Mouse (Mus musculus): Measurements from ENCODE around the gene Katnal1. TPM values are rescaled to one million over a fixed set of nuclear protein-coding genes. Genes with fewer than 3 reads are reported as not detected.

Gene Katnal1
- polyA plus RNA-seq, 1 experiment from 2014 or later: 9.5 TPM

DNA sequence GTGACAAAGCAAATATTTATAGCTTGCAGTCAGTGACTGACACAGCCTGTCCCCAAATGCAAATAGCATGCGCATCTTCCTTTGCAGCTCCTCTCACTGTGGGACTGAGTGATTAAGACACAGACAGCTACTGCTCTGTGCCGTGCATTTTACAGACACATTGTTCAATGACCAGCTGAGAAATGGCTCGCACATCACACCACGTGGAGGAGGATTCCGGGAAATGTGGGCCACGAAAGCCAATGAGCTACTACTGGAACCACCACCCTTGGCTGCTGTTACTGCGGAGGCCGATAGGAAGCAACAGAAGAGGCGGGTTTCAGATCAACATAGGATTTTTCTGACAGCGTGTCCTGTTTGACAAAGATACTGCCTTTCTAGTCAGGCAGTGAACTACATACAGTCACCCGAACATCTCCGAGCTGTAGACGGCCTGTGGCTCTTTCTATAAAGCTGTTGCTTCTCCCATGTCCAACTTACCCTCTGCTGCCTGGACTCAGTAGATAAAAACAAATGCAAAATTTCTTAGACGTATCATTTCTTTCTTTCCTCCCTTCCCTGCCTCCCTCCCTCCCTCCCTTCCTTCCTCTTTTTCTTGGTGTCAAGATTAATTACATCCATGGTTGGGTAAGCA lies 31.9 kb downstream of the Katnal1 start:
- H3K4me1 ChIP-seq (replicated peaks): 0 out of 2 replicates have a peak, but pooled peaks cover 4% of the 10 kb centered on the region
- no peak overlapping the region for H3K4me3 ChIP-seq (replicated peaks)
- ATAC-seq: peak; percentile 25; the same call in 1 of the 2 replicates
- H3K4me2 ChIP-seq (replicated peaks): no peak overlapping the region
- H3K9ac ChIP-seq: no peak overlapping the region
- H3K9me3 ChIP-seq: no peaks in the 10 kb centered on the region
- H3K27ac ChIP-seq: no peak overlapping the region
- WGBS: 79% methylated on average over 14 of the region's 14 CpGs
- H3K27me3 ChIP-seq (replicated peaks): no peaks in the 10 kb centered on the region
- H3K36me3 ChIP-seq: 0 out of 2 replicates have a peak, but pooled peaks cover 7% of the 10 kb centered on the region

DNA sequence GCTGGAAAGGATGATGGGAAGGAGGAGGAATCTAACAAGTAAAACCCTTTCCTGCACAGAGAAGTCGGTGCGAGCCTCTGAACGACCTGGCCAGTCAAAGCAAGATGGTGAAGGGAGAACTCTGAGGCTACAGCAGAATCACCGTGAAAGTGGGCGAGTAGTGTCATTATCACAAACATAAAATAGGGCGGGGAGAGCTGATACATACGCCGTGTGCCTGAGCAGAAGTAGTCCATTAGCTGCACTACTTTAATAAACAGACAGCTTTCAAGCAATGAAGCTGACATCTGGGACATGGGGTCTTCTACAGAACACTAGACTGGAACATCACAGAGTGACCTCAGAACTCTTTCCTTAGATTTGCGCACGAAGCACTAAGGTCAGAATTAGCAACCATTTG lies 32.6 kb downstream of the Katnal1 start:
- Histone ChIP-seq H3K36me3 (0 out of 2 replicates have a peak, but pooled peaks cover 7% of the 10 kb centered on the region), H3K4me3 (replicated peaks) (no peak overlapping the region), H3K27me3 (replicated peaks) (no peaks in the 10 kb centered on the region), H3K9ac (no peak overlapping the region), H3K4me1 (replicated peaks) (0 out of 2 replicates have a peak, but pooled peaks cover 4% of the 10 kb centered on the region), H3K4me2 (replicated peaks) (no peak overlapping the region), H3K9me3 (no peaks in the 10 kb centered on the region), H3K27ac (no peak overlapping the region)
- WGBS: 73% methylated on average over 10 of the region's 10 CpGs
- no peak for ATAC-seq

DNA sequence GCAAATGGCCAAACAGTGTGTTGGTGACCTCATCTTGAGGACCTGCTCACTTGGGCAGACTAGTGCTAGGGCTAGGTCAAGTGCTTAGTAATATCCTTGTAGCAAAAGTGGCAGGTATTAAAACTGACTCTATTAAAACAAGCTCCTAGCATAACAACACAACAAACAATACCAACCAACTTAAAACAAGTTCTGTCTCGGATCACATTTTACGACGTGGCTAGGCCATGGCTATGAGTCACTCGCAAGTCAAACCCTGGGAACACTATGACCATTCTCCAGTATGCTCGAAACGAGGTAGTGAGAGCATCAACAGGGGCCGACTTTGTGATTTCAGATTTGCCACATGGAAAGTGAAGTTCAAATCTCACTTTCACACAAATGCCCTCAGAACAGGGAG lies 33.3 kb downstream of the Katnal1 start:
- no peak for ATAC-seq
- no peak overlapping the region for H3K4me2 ChIP-seq (replicated peaks)
- H3K36me3 ChIP-seq: peaks cover 12% of the 10 kb centered on the region; the same call in 1 of the 2 replicates
- no peaks in the 10 kb centered on the region for H3K9me3 ChIP-seq
- H3K4me3 ChIP-seq (replicated peaks): no peak overlapping the region
- no peak overlapping the region for H3K9ac ChIP-seq
- no peaks in the 10 kb centered on the region for H3K27me3 ChIP-seq (replicated peaks)
- 0 out of 2 replicates have a peak, but pooled peaks cover 4% of the 10 kb centered on the region for H3K4me1 ChIP-seq (replicated peaks)
- 81% methylated on average over 7 of the region's 7 CpGs for WGBS
- H3K27ac ChIP-seq: no peak overlapping the region

DNA sequence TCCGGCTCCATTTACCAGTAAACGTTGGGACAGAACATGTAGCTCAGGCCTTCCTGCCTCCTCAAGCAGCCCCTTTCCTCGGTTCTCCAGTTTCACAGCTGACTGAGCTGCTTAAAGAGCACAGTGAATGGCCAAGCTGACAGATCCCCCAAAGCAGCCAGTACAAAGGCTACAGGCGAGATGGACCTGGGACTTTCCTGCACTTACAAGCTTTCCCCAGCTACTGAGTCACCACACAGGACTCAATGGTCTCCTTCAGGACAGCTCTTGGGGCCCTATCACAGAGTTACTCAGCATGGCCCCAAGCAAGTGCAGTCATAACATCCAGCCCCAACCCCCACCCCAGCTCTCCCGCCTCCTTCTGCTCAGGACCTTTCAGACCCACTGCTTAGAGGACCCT lies 34.1 kb downstream of the Katnal1 start:
- H3K27ac ChIP-seq: no peak overlapping the region
- peaks cover 16% of the 10 kb centered on the region for H3K36me3 ChIP-seq
- peak; percentile 76; the same call in 1 of the 2 replicates for ATAC-seq
- H3K4me2 ChIP-seq (replicated peaks): no peak overlapping the region
- no peaks in the 10 kb centered on the region for H3K27me3 ChIP-seq (replicated peaks)
- WGBS: 54% methylated on average over 5 of the region's 5 CpGs
- no peak overlapping the region for H3K4me3 ChIP-seq (replicated peaks)
- no peaks in the 10 kb centered on the region for H3K9me3 ChIP-seq
- H3K9ac ChIP-seq: no peak overlapping the region
- H3K4me1 ChIP-seq (replicated peaks): 0 out of 2 replicates have a peak, but pooled peaks cover 4% of the 10 kb centered on the region

DNA sequence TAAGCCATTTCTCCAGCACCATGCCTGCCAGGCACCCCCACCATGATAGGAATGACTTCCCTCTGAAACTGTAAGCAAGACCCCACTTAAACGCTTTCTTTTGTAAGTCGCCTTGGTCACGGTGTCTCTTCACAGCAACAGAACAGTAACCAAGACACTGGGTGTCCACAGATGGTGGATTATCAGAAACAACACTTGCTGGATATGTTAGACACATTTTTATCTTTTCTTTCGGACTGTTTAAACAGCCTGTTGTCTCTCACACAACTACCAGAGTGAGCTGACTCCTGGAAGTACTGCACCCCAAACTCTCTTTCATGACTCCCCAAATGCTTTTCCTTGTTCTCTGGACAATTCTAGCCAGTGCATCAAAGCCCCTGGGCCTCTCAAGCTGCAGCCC lies 38.9 kb downstream of the Katnal1 start:
- H3K4me3 ChIP-seq (replicated peaks): no peak overlapping the region
- no peak overlapping the region for H3K4me2 ChIP-seq (replicated peaks)
- H3K27ac ChIP-seq: no peak overlapping the region
- no peaks in the 10 kb centered on the region for H3K27me3 ChIP-seq (replicated peaks)
- H3K9ac ChIP-seq: no peak overlapping the region
- WGBS: 96% methylated on average over 4 of the region's 4 CpGs
- no peak for ATAC-seq
- peaks cover 21% of the 10 kb centered on the region for H3K36me3 ChIP-seq
- no peaks in the 10 kb centered on the region for H3K9me3 ChIP-seq
- H3K4me1 ChIP-seq (replicated peaks): 0 out of 2 replicates have a peak, but pooled peaks cover 4% of the 10 kb centered on the region

DNA sequence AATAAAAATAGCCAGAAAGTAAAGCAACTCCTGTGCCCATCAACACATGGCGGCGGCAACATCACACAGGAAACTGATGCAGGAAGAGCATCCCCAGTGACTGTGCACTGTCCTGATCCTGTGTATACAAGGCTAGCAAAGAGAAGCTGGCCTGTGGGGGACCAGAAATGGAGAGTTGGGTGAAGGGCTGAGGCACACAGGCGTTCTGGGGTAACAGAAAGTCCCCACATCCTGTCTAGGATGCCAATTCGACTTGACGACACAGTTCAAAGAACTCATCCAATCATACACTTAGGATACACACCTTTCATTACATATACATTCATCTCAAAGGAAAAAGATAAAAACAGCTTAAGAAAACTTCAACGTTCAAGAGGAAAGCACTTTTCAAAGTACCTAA lies 41.1 kb downstream of the Katnal1 start:
- Histone ChIP-seq H3K27me3 (replicated peaks) (no peaks in the 10 kb centered on the region), H3K9me3 (no peaks in the 10 kb centered on the region), H3K4me2 (replicated peaks) (no peak overlapping the region), H3K27ac (no peak overlapping the region), H3K36me3 (peaks cover 17% of the 10 kb centered on the region), H3K4me1 (replicated peaks) (no peaks in the 10 kb centered on the region), H3K9ac (no peak overlapping the region), H3K4me3 (replicated peaks) (no peak overlapping the region)
- ATAC-seq: no peak
- WGBS: 87% methylated on average over 6 of the region's 6 CpGs

DNA sequence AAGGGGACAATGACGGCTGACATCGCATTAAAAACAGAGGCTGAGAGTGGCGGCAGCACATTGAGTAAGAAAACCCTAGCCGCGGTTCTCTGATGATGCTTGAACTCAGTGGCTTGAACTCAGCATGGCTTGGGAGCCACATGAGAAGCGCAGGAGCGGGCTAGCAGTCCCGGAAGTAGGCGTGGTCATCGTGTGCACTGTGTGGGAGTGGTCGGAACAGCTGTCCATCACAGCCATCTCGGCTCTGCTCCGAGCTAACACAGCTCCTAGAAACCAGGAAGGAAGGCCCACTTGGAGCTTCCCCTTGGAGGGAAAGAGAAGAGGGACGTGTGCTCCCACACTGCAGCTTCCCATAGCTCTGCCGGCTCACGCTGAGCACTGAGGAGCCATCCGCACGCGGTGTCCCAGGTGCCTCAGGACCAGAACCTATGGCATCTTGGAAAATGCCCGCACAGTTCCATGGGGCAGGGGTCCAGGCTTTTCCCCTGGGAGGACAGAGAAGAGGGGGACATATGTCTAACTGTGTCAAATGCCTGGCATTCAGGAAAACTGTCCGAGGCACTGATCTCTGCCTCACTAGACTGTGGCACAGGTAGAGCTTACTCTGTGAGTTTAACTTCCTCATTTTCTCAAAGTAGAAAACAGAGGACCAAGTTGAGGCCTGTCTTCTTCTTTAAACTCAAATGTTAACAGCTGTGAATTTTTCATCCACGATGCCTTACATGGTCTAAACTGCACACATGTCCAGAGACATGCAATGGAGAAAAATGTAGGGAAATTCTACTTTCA lies 43.1 kb downstream of the Katnal1 start:
- WGBS: 37% methylated on average over 22 of the region's 22 CpGs
- Histone ChIP-seq H3K4me2 (replicated peaks) (peak overlapping the region; percentile 37), H3K9ac (no peak overlapping the region), H3K27ac (no peak overlapping the region), H3K27me3 (replicated peaks) (no peaks in the 10 kb centered on the region), H3K9me3 (no peaks in the 10 kb centered on the region), H3K4me3 (replicated peaks) (no peak overlapping the region), H3K4me1 (replicated peaks) (no peaks in the 10 kb centered on the region), H3K36me3 (peaks cover 10% of the 10 kb centered on the region; the same call in 1 of the 2 replicates)
- ATAC-seq: peak; percentile 98

DNA sequence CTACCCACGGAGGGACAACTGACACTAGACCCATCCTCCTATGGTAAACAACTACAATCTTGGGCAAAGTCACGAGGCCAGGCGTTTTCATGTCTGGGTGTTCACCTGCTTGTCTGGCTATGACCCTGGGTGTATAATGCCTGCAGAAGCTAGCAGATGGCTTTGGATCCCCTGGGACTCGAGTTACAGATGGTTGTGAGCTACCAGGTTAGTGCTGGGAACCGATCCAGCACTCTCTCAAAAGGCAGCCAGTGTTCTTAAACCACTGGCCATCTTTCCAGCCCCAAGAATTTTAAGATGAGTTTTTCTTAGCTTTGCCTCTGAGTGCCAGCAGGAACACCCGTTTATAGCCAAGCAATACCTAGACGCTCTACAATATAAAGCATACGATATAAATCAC lies 45.4 kb downstream of the Katnal1 start:
- Histone ChIP-seq H3K27me3 (replicated peaks) (no peaks in the 10 kb centered on the region), H3K9me3 (no peaks in the 10 kb centered on the region), H3K36me3 (peaks cover 10% of the 10 kb centered on the region), H3K4me3 (replicated peaks) (no peak overlapping the region), H3K4me1 (replicated peaks) (no peaks in the 10 kb centered on the region), H3K9ac (no peak overlapping the region), H3K27ac (no peak overlapping the region), H3K4me2 (replicated peaks) (no peak overlapping the region)
- no peak for ATAC-seq
- 82% methylated on average over 8 of the region's 8 CpGs for WGBS

DNA sequence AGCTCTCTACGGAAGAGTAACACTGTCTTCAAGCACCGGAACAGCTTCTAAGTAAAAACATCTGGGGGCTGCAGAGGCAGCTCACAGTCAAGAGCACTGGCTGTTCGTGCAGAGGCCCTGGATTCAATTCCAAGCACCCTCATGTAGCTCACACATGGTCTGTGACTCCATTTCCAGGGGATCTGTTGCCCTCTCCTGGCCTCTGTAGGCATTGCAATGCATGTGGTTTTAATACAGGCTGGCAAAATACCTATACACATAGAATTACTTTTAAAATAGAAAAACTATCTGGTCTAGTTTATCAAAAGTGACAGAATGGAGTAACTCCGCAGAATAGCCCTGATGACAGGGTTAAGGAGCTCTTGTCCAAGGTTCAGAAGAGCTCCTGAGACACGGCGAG lies 49.9 kb downstream of the Katnal1 start:
- peaks cover 8% of the 10 kb centered on the region for H3K36me3 ChIP-seq
- no peaks in the 10 kb centered on the region for H3K27me3 ChIP-seq (replicated peaks)
- no peaks in the 10 kb centered on the region for H3K4me1 ChIP-seq (replicated peaks)
- WGBS: 91% methylated on average over 6 of the region's 6 CpGs
- ATAC-seq: no peak
- H3K4me2 ChIP-seq (replicated peaks): no peak overlapping the region
- no peak overlapping the region for H3K27ac ChIP-seq
- no peak overlapping the region for H3K4me3 ChIP-seq (replicated peaks)
- no peak overlapping the region for H3K9ac ChIP-seq
- no peaks in the 10 kb centered on the region for H3K9me3 ChIP-seq

DNA sequence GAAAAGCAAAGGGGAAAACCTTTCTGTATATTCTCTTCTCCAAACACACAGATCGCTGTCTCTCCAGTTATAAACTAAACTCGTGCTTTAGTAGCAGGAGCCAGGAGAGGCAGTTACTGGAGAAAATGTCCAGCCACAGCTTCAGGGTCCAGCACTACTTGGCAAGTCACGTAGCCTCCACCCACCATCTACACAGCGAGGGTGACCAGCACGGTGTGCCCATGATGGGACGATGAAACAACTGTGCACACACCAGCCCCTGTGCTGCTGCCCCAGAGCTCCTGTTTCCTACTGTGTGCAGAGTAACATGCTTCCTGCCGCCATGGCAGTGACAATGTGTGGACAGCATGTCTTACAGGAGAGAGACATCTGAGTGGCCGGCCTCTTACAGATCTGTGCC lies 56.0 kb downstream of the Katnal1 start:
- H3K27ac ChIP-seq: no peak overlapping the region
- WGBS: 67% methylated on average over 8 of the region's 8 CpGs
- ATAC-seq: no peak
- no peak overlapping the region for H3K4me3 ChIP-seq (replicated peaks)
- H3K9ac ChIP-seq: no peak overlapping the region
- no peaks in the 10 kb centered on the region for H3K27me3 ChIP-seq (replicated peaks)
- H3K36me3 ChIP-seq: no peaks in the 10 kb centered on the region
- no peak overlapping the region for H3K4me2 ChIP-seq (replicated peaks)
- H3K9me3 ChIP-seq: no peaks in the 10 kb centered on the region
- 0 out of 2 replicates have a peak, but pooled peaks cover 2% of the 10 kb centered on the region for H3K4me1 ChIP-seq (replicated peaks)

DNA sequence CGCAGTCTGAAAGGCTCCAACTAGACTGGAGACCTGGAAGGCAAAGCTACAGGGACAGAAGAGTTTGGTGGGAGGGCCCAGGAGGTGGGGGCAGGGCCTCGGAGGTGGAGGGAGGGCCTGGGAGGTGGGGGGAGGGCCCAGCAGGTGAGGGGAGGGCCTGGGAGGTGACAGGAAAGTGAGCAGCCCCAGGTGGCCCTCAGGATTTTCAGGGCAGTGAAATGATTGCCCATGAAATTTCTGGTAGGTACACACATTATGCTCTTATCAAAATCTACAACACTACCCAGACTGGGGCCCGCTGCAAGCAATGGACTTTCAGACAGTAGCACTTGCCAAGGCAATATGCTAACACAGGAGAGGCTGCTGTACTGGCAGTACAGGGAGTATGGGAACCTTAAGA lies 59.5 kb downstream of the Katnal1 start:
- Histone ChIP-seq H3K36me3 (no peaks in the 10 kb centered on the region), H3K4me2 (replicated peaks) (no peak overlapping the region), H3K27me3 (replicated peaks) (no peaks in the 10 kb centered on the region), H3K9ac (no peak overlapping the region), H3K4me3 (replicated peaks) (no peak overlapping the region), H3K4me1 (replicated peaks) (0 out of 2 replicates have a peak, but pooled peaks cover 5% of the 10 kb centered on the region), H3K9me3 (no peaks in the 10 kb centered on the region), H3K27ac (no peak overlapping the region)
- no peak; the same call in 1 of the 2 replicates for ATAC-seq
- WGBS: 45% methylated on average over 3 of the region's 3 CpGs

DNA sequence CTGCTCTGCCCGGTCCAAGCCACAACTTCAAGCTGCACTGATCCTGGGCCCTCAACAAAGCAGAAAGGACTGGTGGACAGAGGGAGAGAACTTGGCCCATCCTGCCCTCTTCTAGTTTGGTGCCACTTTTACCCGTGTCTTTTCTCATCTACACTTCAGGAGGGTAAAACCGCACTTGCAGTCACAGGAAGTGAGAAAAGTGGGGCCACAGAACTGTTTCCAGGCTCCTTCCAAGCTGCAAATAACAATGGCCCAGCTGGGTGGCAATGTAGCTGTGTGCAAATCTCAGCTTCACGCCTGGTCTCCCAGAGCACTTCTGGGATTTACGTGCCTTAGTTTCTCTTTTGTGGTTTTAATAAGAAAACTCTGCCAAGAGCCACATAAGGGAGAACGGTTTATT lies 61.4 kb downstream of the Katnal1 start:
- no peak overlapping the region for H3K27ac ChIP-seq
- H3K4me3 ChIP-seq (replicated peaks): no peak overlapping the region
- ATAC-seq: no peak
- no peaks in the 10 kb centered on the region for H3K9me3 ChIP-seq
- no peak overlapping the region for H3K9ac ChIP-seq
- 0 out of 2 replicates have a peak, but pooled peaks cover 3% of the 10 kb centered on the region for H3K4me1 ChIP-seq (replicated peaks)
- no peak overlapping the region for H3K4me2 ChIP-seq (replicated peaks)
- WGBS: 84% methylated on average over 6 of the region's 6 CpGs
- H3K36me3 ChIP-seq: no peaks in the 10 kb centered on the region
- H3K27me3 ChIP-seq (replicated peaks): no peaks in the 10 kb centered on the region
